Mouse (Mus musculus) MEL (cell line): ENCODE data around the gene Exosc1. TPM values are rescaled to one million over a fixed set of nuclear protein-coding genes. Genes with fewer than 3 reads are reported as not detected.

Source experiments
- DNase-seq: peaks from one replicate; pipeline ENCODE4 v3.0.0; 2011; ENCODE audit warnings: low read depth, low spot score
- H3K27ac ChIP-seq: 2 replicates; pipeline ENCODE4 v1.5.1; 2012; ENCODE audit warnings: low read depth, mild to moderate bottlenecking, control low read depth, low read length, moderate library complexity; ENCODE audit not compliant: control insufficient read depth
- H3K27me3 ChIP-seq, 2 experiments: fragments of 150-350 bp in 1 of 2; sonication (generic) in 1 of 2; 2 replicates each; pipeline ENCODE4 v1.6.1; 2012; ENCODE audit warnings: low read length in 2 of 2, mild to moderate bottlenecking in 2 of 2, improper control_type of control experiment in 1 of 2, moderate library complexity in 1 of 2; ENCODE audit not compliant: insufficient read depth in 2 of 2, control insufficient read depth in 1 of 2
- H3K36me3 ChIP-seq, 2 experiments: 2 replicates each; pipeline ENCODE4 v1.6.1; 2012 to 2014; ENCODE audit warnings: low read length in 2 of 2, improper control_type of control experiment in 1 of 2, inconsistent platforms in 1 of 2, mild to moderate bottlenecking in 1 of 2; ENCODE audit not compliant: insufficient read depth in 2 of 2, control insufficient read depth in 1 of 2
- H3K4me1 ChIP-seq, 2 experiments: fragments of 150-350 bp in 1 of 2; sonication (generic) in 1 of 2; 2 replicates each; pipeline ENCODE4 v1.6.1; 2012; ENCODE audit warnings: low read length in 2 of 2, improper control_type of control experiment in 1 of 2, mild to moderate bottlenecking in 1 of 2; ENCODE audit not compliant: insufficient read depth in 2 of 2, control insufficient read depth in 1 of 2
- H3K4me3 ChIP-seq, 2 experiments: fragments of 150-350 bp in 1 of 2; sonication (generic) in 1 of 2; 2 replicates each; pipeline ENCODE4 v1.5.1; 2012; ENCODE audit warnings: low read depth in 2 of 2, low read length in 2 of 2, mild to moderate bottlenecking in 2 of 2, moderate library complexity in 2 of 2, control low read depth in 1 of 2, improper control_type of control experiment in 1 of 2; ENCODE audit not compliant: control insufficient read depth in 1 of 2, insufficient read depth in 1 of 2
- H3K79me2 ChIP-seq: 2 replicates; pipeline ENCODE4 v1.6.1; 2012; ENCODE audit warnings: mild to moderate bottlenecking, low read length, moderate library complexity; ENCODE audit not compliant: control insufficient read depth, poor library complexity, insufficient read depth
- H3K9ac ChIP-seq: 2 replicates; pipeline ENCODE4 v1.6.1; 2012; ENCODE audit warnings: low read depth, mild to moderate bottlenecking, control low read depth, low read length, moderate library complexity; ENCODE audit not compliant: control insufficient read depth, poor library complexity, severe bottlenecking
- H3K9me3 ChIP-seq: fragments of 150-350 bp; sonication (generic); replicated peaks from 2 replicates; pipeline ENCODE4 v1.6.1; 2012; ENCODE audit warnings: mild to moderate bottlenecking, low read length, improper control_type of control experiment, moderate library complexity; ENCODE audit not compliant: insufficient read depth
- CHD1 ChIP-seq: IDR thresholded peaks from 2 replicates; pipeline ENCODE4 v1.6.1; 2012; ENCODE audit warnings: low read depth, mild to moderate bottlenecking, inconsistent platforms, low read length, improper control_type of control experiment
- CHD2 ChIP-seq: IDR thresholded peaks from 2 replicates; pipeline ENCODE4 v1.6.1; 2011; ENCODE audit warnings: low read length, improper control_type of control experiment
- CTCF ChIP-seq, 3 experiments: IDR thresholded peaks in 2 of 3; conservative IDR thresholded peaks in 1 of 3; 2 replicates each; pipeline ENCODE4 v1.5.1; 2011 to 2012; ENCODE audit warnings: low read length in 3 of 3, low read depth in 2 of 3, mild to moderate bottlenecking in 2 of 3, improper control_type of control experiment in 1 of 3, inconsistent platforms in 1 of 3, mixed read lengths in 1 of 3, moderate library complexity in 1 of 3; ENCODE audit not compliant: control insufficient read depth in 1 of 3, insufficient read depth in 1 of 3, poor library complexity in 1 of 3, severe bottlenecking in 1 of 3
- E2F4 ChIP-seq: IDR thresholded peaks from 2 replicates; pipeline ENCODE4 v1.6.1; 2011; ENCODE audit warnings: low read depth, low read length, improper control_type of control experiment, borderline replicate concordance
- EP300 ChIP-seq, 2 experiments: IDR thresholded peaks; 2 replicates each; pipeline ENCODE4 v1.6.1; 2011; ENCODE audit warnings: improper control_type of control experiment in 2 of 2, low read length in 2 of 2, low read depth in 1 of 2, mild to moderate bottlenecking in 1 of 2
- ETS1 ChIP-seq: IDR thresholded peaks from 2 replicates; pipeline ENCODE4 v1.6.1; 2012; ENCODE audit warnings: low read depth, mild to moderate bottlenecking, inconsistent platforms, low read length, improper control_type of control experiment, moderate library complexity
- GABPA ChIP-seq: IDR thresholded peaks from 2 replicates; pipeline ENCODE4 v1.6.1; 2012; ENCODE audit warnings: low read depth, mild to moderate bottlenecking, inconsistent platforms, low read length, improper control_type of control experiment, moderate library complexity
- GATA1 ChIP-seq: IDR thresholded peaks from 2 replicates; pipeline ENCODE4 v1.6.1; 2011; ENCODE audit warnings: low read depth, low read length, improper control_type of control experiment
- JUND ChIP-seq: IDR thresholded peaks from 2 replicates; pipeline ENCODE4 v1.6.1; 2011; ENCODE audit warnings: low read depth, mild to moderate bottlenecking, improper control_type of control experiment, low read length
- KAT2A ChIP-seq: conservative IDR thresholded peaks from 2 replicates; pipeline ENCODE4 v1.6.1; 2012; ENCODE audit warnings: low read depth, low read length, improper control_type of control experiment, inconsistent platforms
- MAFK ChIP-seq: IDR thresholded peaks from 2 replicates; pipeline ENCODE4 v1.6.1; 2011; ENCODE audit warnings: low read depth, mild to moderate bottlenecking, low read length, improper control_type of control experiment, borderline replicate concordance
- MAX ChIP-seq: IDR thresholded peaks from 2 replicates; pipeline ENCODE4 v1.6.1; 2011; ENCODE audit warnings: low read length, improper control_type of control experiment
- MAZ ChIP-seq: IDR thresholded peaks from 2 replicates; pipeline ENCODE4 v1.6.1; 2012; ENCODE audit warnings: low read depth, mild to moderate bottlenecking, inconsistent platforms, low read length, improper control_type of control experiment
- MEF2A ChIP-seq: IDR thresholded peaks from 2 replicates; pipeline ENCODE4 v1.6.1; 2014; ENCODE audit warnings: low read depth, mild to moderate bottlenecking, inconsistent platforms, low read length, improper control_type of control experiment; ENCODE audit not compliant: poor library complexity, insufficient replicate concordance, severe bottlenecking; ENCODE audit errors: extremely low read depth
- MXI1 ChIP-seq: IDR thresholded peaks from 2 replicates; pipeline ENCODE4 v1.6.1; 2011; ENCODE audit warnings: mild to moderate bottlenecking, low read depth, low read length, improper control_type of control experiment
- MYB ChIP-seq: IDR thresholded peaks from 2 replicates; pipeline ENCODE4 v1.6.1; 2011; ENCODE audit warnings: mild to moderate bottlenecking, low read depth, low read length, improper control_type of control experiment
- NRF1 ChIP-seq: IDR thresholded peaks from 2 replicates; pipeline ENCODE4 v1.6.1; 2014; ENCODE audit warnings: low read depth, mild to moderate bottlenecking, inconsistent platforms, low read length, improper control_type of control experiment, moderate library complexity; ENCODE audit not compliant: poor library complexity, insufficient read depth, severe bottlenecking
- POLR2A ChIP-seq, 2 experiments: IDR thresholded peaks; 2 replicates each; pipeline ENCODE4 v1.6.1; 2011 to 2012; ENCODE audit warnings: low read length in 2 of 2, mild to moderate bottlenecking in 2 of 2, control low read depth in 1 of 2, improper control_type of control experiment in 1 of 2, low read depth in 1 of 2, moderate library complexity in 1 of 2; ENCODE audit not compliant: control insufficient read depth in 1 of 2, insufficient read depth in 1 of 2, poor library complexity in 1 of 2
- POLR2AphosphoS2 ChIP-seq: IDR thresholded peaks from 2 replicates; pipeline ENCODE4 v1.6.1; 2011; ENCODE audit warnings: low read length, improper control_type of control experiment
- POLR2AphosphoS5 ChIP-seq: IDR thresholded peaks from 2 replicates; pipeline ENCODE4 v1.6.1; 2012; ENCODE audit warnings: low read depth, borderline replicate concordance, mild to moderate bottlenecking, inconsistent platforms, low read length, moderate library complexity, mixed read lengths
- RAD21 ChIP-seq: IDR thresholded peaks from 2 replicates; pipeline ENCODE4 v1.6.1; 2011; ENCODE audit warnings: mild to moderate bottlenecking, low read depth, low read length, improper control_type of control experiment
- RCOR1 ChIP-seq: IDR thresholded peaks from 2 replicates; pipeline ENCODE4 v1.6.1; 2012; ENCODE audit warnings: low read depth, mild to moderate bottlenecking, inconsistent platforms, low read length, improper control_type of control experiment
- SIN3A ChIP-seq: IDR thresholded peaks from 2 replicates; pipeline ENCODE4 v1.6.1; 2012; ENCODE audit warnings: low read length, improper control_type of control experiment, inconsistent platforms
- SMC3 ChIP-seq: IDR thresholded peaks from 2 replicates; pipeline ENCODE4 v1.6.1; 2011; ENCODE audit warnings: low read depth, low read length, improper control_type of control experiment
- TAL1 ChIP-seq: IDR thresholded peaks from 2 replicates; pipeline ENCODE4 v1.6.1; 2012; ENCODE audit warnings: mild to moderate bottlenecking, inconsistent platforms, low read length, moderate library complexity, mixed read lengths
- TBP ChIP-seq: IDR thresholded peaks from 2 replicates; pipeline ENCODE4 v1.8.0; 2011; ENCODE audit warnings: low read depth, low read length, improper control_type of control experiment
- UBTF ChIP-seq: IDR thresholded peaks from 2 replicates; pipeline ENCODE4 v1.6.1; 2012; ENCODE audit warnings: low read depth, mild to moderate bottlenecking, inconsistent platforms, low read length, improper control_type of control experiment, moderate library complexity, borderline replicate concordance; ENCODE audit not compliant: insufficient read depth
- USF1 ChIP-seq: IDR thresholded peaks from 2 replicates; pipeline ENCODE4 v1.6.1; 2014; ENCODE audit warnings: low read depth, mild to moderate bottlenecking, inconsistent platforms, low read length, improper control_type of control experiment, moderate library complexity
- USF2 ChIP-seq, 2 experiments: IDR thresholded peaks; 2 replicates each; pipeline ENCODE4 v1.6.1; 2011 to 2012; ENCODE audit warnings: improper control_type of control experiment in 2 of 2, low read length in 2 of 2, borderline replicate concordance in 1 of 2, inconsistent platforms in 1 of 2, low read depth in 1 of 2, mild to moderate bottlenecking in 1 of 2; ENCODE audit not compliant: insufficient read depth in 1 of 2
- ZC3H11A ChIP-seq: IDR thresholded peaks from 2 replicates; pipeline ENCODE4 v1.6.1; 2012; ENCODE audit warnings: low read depth, mild to moderate bottlenecking, inconsistent platforms, low read length, improper control_type of control experiment
- ZNF384 ChIP-seq: IDR thresholded peaks from 2 replicates; pipeline ENCODE4 v1.6.1; 2012; ENCODE audit warnings: low read depth, mild to moderate bottlenecking, inconsistent platforms, low read length, improper control_type of control experiment
- polyA plus RNA-seq, 2 experiments: library from polyadenylated mRNA; stranded (reverse) in 1 of 2; unstranded in 1 of 2; fragments of >175 nt in 1 of 2; fragments of >200 nt in 1 of 2; gene quantifications; 2 replicates each; pipeline versions ENCODE4 v1.2.1 to v1.2.4; 2012; ENCODE audit warnings: low replicate concordance in 2 of 2, low read depth in 1 of 2; ENCODE audit not compliant: insufficient read length in 2 of 2, insufficient read depth in 1 of 2, missing spikeins in 1 of 2
- total RNA-seq: library from RNA; depleted of rRNA; stranded (reverse); fragments of 300-350 nt; gene quantifications from 2 replicates; pipeline ENCODE4 v1.2.3, GENCODE M21; 2012

The Exosc1 gene
- total and polyA plus RNA-seq, 3 experiments: 118 to 390 (median 162) TPM

DNA sequence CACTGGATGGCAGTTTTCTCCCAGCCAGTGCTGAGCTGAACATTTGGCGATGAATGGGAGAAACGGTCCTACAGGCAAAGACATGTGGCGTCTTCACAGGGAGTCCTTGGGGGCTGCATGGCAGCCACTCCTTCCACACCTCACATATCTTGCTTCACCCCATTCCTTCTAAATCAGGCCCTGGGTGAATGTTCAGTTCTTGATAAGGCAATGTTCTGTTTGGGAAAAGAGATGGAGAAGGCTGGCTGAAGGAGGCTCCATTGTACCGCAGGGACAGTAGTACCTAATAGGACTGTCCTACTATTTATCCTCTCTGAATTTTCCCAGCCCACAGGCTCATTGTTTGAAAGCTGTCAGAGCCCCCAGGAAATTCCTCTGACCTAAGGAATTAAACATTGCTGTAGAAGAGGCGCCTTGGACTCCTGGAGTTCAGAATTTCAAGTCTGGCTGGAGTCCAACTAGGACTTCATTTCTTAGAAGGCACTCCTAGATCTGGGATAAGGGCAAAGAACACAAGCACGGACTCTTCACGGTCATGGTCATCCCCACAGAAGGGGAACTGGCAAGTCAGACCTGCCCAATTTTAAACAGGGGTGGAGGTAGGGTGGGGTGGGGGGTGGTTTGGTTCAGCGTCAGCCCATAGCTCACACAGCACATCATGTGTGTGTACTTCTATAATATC, 26.0 kb downstream of the Exosc1 start (continued):
- TF ChIP-seq ZC3H11A: no peak
- peak; percentile 41; the same call in 1 of the 2 replicates for TF ChIP-seq RCOR1
- TF ChIP-seq MXI1: peak; percentile 23; the same call in 1 of the 2 replicates

DNA sequence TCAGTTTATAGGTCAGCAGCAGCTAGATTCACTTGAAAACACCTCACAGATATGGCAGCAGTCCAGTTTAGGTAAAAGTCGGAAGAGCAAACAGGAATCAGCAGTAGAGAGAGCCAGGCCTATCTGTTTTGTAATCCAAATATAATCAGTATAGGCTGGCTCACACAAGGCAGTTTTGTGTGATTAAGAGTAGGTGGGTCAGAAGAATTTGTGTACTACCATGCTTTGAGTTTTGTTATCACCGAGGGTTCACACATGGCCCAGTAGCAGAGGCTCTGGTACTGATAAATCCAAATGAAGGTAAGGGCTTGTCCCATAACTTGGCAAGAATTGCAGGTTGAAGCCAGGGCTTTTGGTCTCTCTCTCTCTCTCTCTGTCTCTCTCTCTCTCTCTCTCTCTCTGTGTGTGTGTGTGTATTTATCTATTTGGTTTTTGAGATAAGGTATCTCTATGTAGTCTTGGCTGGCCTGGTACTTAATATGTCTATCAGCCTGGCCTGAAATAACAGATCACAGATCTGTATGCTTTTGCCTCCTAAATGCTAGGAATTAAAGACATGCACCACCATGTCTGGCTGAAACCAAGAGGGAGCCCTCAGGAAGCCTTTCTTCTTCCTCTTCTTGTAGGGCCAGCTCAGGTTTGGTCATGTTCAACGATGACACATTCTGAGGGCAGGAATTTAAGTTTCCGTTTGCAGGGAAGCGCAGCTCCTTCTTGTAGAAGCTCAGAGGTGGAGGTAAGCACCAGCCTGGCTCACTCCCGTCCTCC, 26.7 kb downstream of the Exosc1 start:
- H3K36me3 ChIP-seq: peaks cover 0 to 47% of the 10 kb centered on the region in 2 experiments; a peak in 2 of 4 replicates
- H3K27me3 ChIP-seq: no peaks in the 10 kb centered on the region
- peak overlapping the region; percentile 77 for H3K27ac ChIP-seq
- H3K4me1 ChIP-seq: peaks cover 14 to 45% of the 10 kb centered on the region in 2 experiments
- no peaks in the 10 kb centered on the region; the same call in 1 of the 2 replicates for H3K79me2 ChIP-seq
- H3K9ac ChIP-seq: peak overlapping the region; percentile 45
- peak overlapping the region; percentile 14 to 16 for H3K4me3 ChIP-seq
- DNase-seq: peak; percentile 84
- no peaks in the 10 kb centered on the region for H3K9me3 ChIP-seq
- TF ChIP-seq EP300 (IDR thresholded peaks at IDR 0.05; ENCODE audit: low read depth in 1 of 2, low read length in 2 of 2) (peak; percentile 67 to 73; a peak in 3 of 4 replicates), USF2 (IDR thresholded peaks at IDR 0.05; ENCODE audit: borderline replicate concordance in 1 of 2, insufficient read depth in 1 of 2, low read depth in 1 of 2, low read length in 2 of 2) (no peak), KAT2A (no peak), POLR2AphosphoS2 (no peak), SMC3 (no peak), RAD21 (no peak), MAX (peak; percentile 59; the same call in 1 of the 2 replicates), MAZ (peak; percentile 25), E2F4 (no peak), JUND (peak; percentile 85; the same call in 1 of the 2 replicates), USF1 (no peak), ZC3H11A (no peak), CHD1 (no peak), GABPA (no peak), ETS1 (peak; percentile 71), CHD2 (no peak), UBTF (no peak), MYB (no peak), MXI1 (peak; percentile 53), MEF2A (no peak), GATA1 (peak; percentile 85), TAL1 (peak; percentile 58), POLR2AphosphoS5 (no peak), TBP (peak; percentile 27; the same call in 1 of the 2 replicates), ZNF384 (no peak), SIN3A (peak; percentile 7; the same call in 1 of the 2 replicates), RCOR1 (0 out of 2 replicates have a peak, but pooled peaks have one; percentile 41), CTCF (IDR thresholded peaks at IDR 0.05 in 2 of 3, conservative IDR thresholded peaks at IDR 0.05 in 1 of 3; ENCODE audit: control insufficient read depth in 1 of 3, insufficient read depth in 1 of 3, low read depth in 2 of 3, low read length in 3 of 3, poor library complexity in 1 of 3, severe bottlenecking in 1 of 3) (no peak), POLR2A (IDR thresholded peaks at IDR 0.05; ENCODE audit: control insufficient read depth in 1 of 2, insufficient read depth in 1 of 2, low read depth in 1 of 2, low read length in 2 of 2, poor library complexity in 1 of 2) (no peak), MAFK (0 out of 2 replicates have a peak, but pooled peaks have one; percentile 16), NRF1 (no peak)
